Mouse (Mus musculus): Measurements from ENCODE around the gene Grid1.

The Grid1 gene

DNA sequence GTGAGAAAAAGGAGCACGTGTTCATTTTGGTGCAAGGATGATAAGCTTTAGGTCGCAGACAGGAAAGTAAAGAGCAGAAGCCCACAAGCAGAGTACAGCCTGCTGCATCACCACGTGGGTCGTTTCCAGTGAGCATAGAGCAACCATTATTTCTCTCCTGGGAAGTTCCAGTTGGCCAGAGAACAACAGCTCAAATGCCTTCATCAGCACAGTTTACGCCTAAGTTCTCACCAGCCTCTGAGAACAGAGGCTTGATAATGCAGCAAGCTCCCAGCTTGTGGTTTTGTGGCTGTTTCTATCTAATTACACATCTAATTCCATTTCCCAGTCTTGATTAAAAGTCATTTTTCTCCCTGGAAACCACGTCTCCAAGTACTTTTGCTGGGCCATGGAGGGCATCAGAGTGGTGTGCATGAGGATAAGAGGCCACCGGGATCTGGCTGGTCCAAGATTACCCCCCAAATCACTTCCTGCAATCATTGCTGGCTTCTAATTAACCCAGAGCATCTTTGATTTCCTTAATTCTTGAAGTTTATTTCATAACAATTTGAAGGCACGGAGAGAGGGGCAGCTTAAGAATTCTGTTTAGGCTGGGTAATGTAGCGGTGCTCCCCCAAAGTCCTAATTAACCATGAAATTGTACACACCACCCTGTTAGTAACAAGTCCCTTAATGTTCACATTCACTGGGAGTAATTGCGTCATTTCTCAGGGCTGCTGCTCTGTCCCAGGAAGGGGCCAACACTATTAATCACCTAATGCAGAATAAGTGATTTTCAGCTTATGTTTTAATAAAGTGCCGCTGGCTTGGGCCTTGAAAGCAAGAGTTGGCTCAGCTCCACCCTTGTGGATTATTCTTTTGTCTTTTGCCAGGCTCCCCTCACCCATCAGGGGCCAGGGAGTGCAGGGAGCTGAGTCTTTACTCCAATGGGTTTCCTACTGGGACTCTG is 292.7 kb downstream of the Grid1 start:
- no peak for DNase-seq (ENCODE audit: low read depth, low spot score)

DNA sequence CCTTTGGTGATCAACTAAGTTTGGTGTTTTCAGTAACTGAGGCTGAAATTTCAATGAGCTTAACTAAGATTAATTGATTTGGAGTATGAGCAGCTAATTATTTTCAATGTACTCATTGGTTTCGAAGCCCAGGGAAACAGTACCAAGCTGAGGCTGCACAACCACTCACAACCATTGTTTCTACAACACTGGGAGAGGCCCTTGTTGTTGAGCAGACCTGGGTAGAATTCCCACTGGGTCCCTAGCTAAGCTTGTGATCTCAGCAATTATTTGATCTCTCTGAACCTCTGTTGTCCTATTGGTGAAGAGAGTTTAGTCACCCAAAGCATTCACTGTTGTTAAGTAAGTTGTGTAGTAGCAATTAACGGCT is 293.4 kb downstream of the Grid1 start:
- no peak for DNase-seq (ENCODE audit: low read depth, low spot score)

DNA sequence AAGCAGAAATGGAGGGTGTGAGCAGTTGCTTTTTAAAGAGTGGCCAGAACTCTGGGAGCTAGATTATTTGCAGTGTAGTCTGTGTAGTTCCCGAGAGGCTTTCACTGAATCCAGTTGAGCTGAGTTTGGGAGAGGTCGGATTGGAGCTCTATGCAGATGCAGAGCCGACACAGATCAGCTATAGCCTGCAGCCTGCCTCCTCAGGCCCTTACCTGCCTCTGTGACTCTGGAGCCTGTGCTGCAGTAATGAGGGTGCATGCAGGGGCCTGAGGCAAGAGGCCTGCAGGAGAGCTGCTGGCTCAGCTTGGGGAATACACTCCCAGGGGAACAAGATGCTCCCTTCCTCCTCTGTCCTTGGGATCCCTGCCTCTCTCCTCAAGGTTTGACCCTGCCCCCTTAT is 296.0 kb downstream of the Grid1 start:
- DNase-seq (ENCODE audit: low read depth, low spot score): no peak

DNA sequence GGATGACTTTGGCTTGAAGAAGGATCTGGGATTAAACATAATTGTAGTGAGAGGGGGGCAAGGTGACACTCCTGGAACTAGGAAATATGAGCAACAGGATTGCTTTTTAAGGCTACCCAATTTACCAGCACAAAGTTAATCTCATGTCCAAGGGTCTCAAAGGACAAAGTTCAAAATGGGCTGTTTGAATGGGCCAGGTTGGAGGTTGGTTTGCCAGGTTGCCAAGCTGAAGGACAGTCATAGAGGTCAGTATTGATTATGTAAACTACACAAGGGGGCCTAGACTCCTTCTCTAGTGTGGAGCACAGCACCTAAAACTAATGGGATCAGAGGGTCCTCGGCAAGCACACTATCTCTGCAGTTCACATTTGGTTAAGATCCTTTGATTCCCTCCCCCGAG is 300.2 kb downstream of the Grid1 start:
- DNase-seq (ENCODE audit: low read depth, low spot score): no peak

DNA sequence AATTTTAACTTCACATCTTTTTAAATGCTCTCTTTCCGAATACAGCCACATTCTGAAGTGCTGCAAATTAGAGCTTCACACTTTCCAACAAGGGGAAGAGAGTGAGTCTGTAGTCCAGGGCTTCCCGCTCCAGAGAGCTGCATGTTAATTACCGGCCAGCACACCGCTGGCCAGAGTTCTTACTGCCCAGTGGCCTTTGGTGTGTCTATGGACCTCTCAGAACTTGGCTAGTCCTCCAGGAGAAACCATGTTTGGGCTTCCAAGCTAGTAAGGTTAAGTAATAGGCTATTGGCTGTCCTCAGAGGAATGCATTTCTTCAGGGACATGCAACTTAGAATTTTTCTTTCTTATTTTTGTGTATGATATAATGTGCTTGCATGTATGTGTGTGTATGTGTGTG is 301.0 kb downstream of the Grid1 start:
- DNase-seq (ENCODE audit: low read depth, low spot score): no peak

DNA sequence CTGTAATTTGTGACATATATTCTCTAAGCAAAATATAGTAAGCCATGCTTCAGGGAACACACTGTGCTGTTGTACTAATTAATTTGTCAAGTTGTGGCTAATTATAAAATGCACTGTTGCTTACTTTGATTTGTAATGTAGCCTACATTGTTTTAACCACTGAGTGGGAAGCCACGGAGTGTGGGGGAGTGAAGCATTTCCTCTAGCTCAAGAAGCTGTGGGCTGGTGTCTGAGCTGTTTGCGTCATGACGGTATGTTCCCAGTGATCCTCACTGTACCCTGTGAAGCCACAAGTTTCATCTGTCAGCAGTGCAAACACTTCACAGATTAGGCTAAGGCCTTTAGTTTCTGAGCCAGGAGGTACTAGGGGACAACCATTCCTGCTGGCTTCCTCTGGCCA is 302.2 kb downstream of the Grid1 start:
- DNase-seq (ENCODE audit: low read depth, low spot score): no peak

DNA sequence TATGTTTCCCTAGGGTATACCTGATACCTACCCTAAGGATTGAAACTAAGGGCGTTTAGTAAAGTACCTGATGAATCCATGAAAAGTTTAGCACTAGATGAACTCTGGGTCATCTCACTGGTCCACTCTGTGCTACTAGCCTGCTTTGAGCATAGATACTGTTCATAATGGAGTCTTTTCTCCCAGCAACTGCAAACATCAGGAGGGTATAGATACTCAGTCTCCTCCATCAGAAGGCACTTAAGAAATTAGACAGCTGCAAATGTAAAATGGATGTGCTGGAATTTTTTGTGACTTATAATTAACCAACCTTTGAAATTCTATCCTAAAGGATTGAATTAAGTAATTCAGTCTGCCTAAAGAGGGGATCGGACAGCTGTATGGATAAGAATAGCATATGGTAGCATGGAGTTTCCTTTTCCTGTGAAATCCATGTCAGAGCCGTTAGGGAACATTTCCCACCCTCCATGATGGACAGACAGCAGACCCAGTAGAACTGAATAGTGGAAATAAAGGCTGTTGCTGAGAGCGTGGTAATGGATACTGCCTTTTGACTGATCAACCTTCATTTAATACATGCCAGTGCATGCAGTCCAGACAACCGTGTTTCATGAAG is 303.5 kb downstream of the Grid1 start:
- DNase-seq (ENCODE audit: low read depth, low spot score): no peak

- no peak for DNase-seq (ENCODE audit: low read depth, low spot score)
Measured at GRCm38 (mm10) chr14:35127616-35128015, 307.7 kb downstream of the Grid1 start.

DNA sequence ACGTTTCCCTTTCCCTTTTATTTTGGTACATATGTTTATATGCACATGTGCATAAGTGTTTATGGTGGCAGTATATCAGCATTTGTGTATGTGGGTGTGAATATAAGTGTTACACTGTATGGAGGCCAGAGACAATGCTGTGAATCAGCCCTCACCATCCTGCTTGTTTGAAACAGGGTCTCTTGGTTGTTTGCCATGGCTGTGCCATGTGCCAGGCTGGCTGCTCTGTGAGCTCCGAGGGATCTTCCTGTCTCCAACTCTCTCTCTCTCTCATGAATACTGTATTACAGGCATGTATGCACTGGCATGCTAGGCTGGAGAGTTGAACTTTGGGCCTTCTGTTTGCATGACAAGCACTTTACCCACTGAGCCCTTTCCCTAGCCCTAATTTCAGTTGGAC is 315.1 kb downstream of the Grid1 start:
- no peak for DNase-seq (ENCODE audit: low read depth, low spot score)

GRCm38 (mm10) chr14:35138069-35138468 is 318.2 kb downstream of the Grid1 start:
- DNase-seq (ENCODE audit: low read depth, low spot score): no peak

DNA sequence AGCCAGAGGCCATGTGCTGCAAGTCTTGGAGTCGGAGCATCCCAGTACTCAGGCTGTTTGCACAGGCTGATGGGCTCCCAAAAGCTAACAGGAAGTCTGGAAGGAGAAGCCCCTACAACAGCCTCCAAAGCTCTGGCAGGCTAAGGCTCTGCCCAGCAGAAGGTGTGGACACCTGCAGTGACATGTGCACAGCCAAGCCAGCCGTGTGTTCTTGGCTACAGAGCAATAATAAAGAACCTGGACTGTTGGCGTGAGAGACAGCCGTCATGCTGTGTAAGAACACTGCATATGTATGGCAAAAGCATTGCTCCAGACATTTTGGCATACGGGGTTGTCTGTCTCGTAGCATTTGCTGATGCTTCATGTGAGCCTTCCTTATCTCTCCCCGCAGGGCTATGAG is 319.9 kb downstream of the Grid1 start:
- DNase-seq (ENCODE audit: low read depth, low spot score): no peak

DNA sequence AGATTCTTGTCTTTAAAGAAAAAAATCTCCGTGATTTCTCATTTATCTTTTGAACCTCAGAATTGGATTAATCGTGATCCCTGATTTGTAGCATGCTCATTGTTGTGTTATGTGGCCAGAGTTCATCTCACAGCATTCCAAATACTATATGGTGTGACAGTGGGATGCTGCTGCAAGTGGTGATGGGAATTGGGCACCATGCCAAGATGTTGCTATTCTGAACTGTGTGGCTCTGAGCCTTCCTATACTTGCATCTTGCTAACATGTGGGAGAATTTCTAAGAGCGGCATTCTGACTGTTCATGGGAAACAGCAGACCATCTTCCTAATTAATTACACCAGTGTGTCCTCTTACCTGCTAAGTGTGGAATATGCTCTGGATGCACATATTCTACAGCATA is 332.5 kb downstream of the Grid1 start:
- DNase-seq (ENCODE audit: low read depth, low spot score): no peak

GRCm38 (mm10) chr14:35153701-35154277 is 333.9 kb downstream of the Grid1 start:
- no peak for DNase-seq (ENCODE audit: low read depth, low spot score)

DNA sequence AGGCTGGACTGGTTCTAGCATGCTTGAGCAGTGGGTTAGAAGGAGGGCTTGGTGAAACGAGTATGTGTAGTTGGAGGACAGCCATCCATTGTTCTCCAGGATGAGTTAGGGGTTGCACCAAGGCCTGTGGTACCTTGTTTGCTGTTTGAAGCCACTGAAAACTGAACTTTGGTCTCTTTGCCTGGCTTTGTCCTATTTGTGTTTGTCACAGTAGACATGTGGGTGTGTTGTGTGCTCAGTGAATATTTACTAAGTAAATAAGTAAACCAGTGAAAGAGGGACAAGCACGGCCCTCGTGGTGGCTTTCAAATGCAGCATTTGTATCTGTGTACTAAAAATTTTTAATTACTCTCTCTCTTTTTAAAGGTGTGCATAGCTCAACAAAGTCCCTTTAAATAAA is 334.5 kb downstream of the Grid1 start:
- no peak for DNase-seq (ENCODE audit: low read depth, low spot score)

DNA sequence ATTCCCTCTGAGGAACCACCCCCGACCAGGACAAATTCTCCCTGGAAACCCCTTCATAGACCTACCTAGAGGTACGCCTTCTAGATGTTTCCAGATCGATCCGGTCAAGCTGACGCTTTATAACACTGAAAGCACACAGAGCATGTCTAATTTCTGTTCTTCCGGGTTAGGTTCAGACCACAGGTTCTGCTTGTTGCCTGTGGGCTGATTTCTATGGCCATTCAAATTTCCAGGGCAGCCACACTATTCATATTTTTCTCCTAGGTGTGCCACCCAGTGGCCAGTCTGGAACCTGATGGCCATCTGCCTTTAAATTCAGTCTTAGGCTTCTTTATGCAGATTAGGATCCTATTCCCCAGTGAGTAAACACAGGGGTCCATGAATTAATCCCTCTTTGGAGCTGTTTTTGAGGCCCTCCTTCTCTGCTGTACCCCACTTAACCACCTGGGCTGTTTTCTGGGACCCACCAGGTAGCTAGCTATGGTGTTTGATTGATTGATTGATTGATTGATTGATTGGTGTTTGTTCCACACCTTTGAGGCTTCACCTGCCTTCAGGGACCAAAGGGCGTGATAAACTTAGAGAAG is 337.3 kb downstream of the Grid1 start:
- DNase-seq (ENCODE audit: low read depth, low spot score): peak; percentile 1

DNA sequence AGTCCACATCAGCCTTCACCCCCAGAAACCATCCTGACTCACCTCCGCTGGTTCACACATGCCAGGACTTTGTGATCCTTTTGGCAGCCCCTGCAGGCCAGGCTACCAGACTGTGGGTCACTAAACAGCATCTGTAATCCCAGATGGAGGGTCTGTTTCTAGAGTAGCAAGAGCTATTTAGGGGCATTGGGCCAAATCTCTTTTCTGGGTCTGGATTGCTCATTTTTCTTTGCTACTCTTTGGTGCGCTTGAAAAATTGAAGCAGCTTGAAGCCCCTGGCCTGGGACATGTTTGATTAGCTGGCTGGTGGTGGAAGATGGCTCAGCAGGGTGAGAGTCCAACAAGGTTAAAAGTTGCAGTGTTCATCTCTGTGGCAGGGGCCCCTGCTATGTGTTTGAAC is 339.4 kb downstream of the Grid1 start:
- no peak for DNase-seq (ENCODE audit: low read depth, low spot score)

DNA sequence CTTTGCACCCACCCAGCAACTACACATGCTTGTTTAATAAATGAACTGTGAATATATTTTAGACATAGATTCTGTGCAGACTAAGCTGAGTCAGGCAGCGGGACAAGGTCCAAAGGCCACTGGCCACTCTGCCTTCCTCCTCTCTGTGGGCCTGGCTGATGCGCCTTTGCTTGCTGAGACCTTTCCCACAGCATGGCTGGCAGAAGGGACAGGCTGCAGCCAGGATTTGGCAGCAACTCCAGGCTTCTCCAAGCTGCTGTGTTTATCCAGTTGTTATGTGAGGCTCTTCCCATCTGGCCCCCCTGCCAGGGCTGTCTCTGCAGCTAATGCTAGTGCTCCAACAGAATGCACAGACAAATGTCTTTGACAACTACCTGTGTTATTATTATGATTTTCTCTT is 347.5 kb downstream of the Grid1 start:
- no peak for DNase-seq (ENCODE audit: low read depth, low spot score)

GRCm38 (mm10) chr14:35173861-35174260 is 354.0 kb downstream of the Grid1 start:
- no peak for DNase-seq (ENCODE audit: low read depth, low spot score)

DNA sequence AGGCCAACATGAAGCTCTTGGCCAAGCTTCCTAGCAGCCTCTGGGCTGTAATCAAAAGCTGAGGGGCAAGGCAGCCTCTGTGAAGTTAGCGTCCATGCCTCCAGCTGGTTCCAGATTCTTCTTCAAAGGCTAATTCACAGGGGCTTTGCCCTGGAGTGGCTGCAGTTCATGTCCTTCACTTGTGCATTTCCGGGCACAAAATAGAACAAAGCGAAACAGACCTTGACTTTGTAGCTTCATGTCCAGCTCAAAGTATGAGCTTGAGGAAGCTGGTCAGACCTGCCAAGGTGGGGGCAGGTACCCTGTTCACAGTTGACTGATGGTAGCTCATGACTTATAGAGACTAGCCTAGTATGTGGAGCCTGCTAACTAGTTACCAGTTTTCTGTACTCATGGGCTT is 356.1 kb downstream of the Grid1 start:
- DNase-seq (ENCODE audit: low read depth, low spot score): no peak

DNA sequence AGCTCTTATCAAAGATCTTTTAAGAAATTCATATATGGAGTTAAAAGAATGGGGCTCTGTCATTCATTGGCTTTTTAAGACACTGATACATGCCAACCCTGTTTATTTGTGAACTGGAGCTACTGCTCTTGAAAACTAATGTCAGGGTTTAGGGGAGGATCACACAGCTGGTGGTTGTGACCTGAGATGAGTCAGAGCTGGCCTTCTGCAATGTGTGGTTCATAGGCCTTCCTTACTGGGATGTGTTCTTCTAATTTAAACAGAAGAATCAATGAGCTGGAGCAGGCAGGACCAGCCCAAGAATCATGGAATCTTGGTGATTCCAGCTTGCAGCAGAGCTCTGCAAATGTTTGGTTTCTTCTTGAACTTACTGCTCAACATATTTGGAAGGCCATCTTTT is 359.2 kb downstream of the Grid1 start:
- DNase-seq (ENCODE audit: low read depth, low spot score): no peak

GRCm38 (mm10) chr14:35185399-35185798 is 365.5 kb downstream of the Grid1 start:
- DNase-seq (ENCODE audit: low read depth, low spot score): no peak

- no peak for DNase-seq (ENCODE audit: low read depth, low spot score)
Measured at GRCm38 (mm10) chr14:35192256-35192655, 372.3 kb downstream of the Grid1 start.

DNA sequence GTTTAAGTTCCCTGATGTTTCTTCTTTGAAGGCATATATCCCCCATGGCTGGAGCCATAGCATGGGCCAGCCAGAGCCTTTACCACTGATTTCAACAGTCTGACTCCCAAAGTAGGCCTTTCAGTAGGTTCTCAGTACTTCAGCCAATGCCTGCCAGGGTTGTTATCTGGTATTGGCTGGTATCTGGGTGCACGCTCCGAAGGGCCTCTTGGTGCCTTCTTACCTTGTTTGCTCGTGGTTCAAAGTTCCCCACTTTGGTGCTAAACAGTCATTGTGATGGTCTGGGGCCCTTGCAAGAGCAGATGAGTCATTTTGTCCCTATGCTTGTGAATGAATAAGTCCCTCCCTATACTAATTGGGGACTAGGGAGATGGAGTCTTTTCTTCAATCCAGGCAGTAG is 377.5 kb downstream of the Grid1 start:
- DNase-seq (ENCODE audit: low read depth, low spot score): no peak

All from 3T3-L1 (cell line).